Mouse (Mus musculus) hematopoietic stem cell, adult 5-6 weeks (primary cell): ENCODE measurements around the gene Zfp207. TPM values are rescaled to one million over a fixed set of nuclear protein-coding genes. Genes with fewer than 3 reads are reported as not detected.

Experiments
- ATAC-seq, 2 experiments: fragments of 125-278 bp in 1 of 2; replicated peaks in 1 of 2; 2 replicates each; pipeline ENCODE4 v1.8.0; 2016 to 2017; ENCODE audit warnings: inconsistent platforms in 2 of 2, mild to moderate bottlenecking in 2 of 2, moderate number of reproducible peaks in 2 of 2, low read depth in 1 of 2, moderate TSS enrichment in 1 of 2; ENCODE audit not compliant: low FRiP score in 2 of 2, poor library complexity in 2 of 2, severe bottlenecking in 2 of 2, insufficient read depth in 1 of 2, low TSS enrichment in 1 of 2
- total RNA-seq: library from RNA; stranded (forward); fragments of 172-1452, 232-1000 nt; gene quantifications from 2 replicates; pipeline ENCODE4 v1.2.3, GENCODE M21; 2017

Zfp207 gene
- total RNA-seq, 1 experiment from 2014 or later: 239 TPM

DNA sequence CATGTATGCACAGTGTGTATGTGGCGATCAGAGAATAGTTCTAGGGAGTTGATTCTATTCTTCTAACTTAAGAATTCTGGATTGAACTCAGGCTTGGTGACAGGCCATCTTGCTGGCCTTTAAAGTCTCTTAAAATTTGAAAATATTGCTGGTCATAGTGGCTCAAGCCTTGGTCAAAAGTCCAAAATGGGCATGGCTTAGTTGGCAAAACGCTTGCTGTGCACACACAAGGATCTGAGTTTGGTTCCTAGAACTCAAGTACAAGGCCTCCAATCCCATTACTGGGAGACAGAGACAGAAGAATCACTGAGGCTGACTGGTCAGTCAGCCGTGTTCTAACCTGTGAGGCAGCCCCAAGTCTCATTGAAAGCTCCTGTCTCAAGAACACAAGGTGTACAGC lies 63.8 kb downstream of the Zfp207 start:
- ATAC-seq: no peak

DNA sequence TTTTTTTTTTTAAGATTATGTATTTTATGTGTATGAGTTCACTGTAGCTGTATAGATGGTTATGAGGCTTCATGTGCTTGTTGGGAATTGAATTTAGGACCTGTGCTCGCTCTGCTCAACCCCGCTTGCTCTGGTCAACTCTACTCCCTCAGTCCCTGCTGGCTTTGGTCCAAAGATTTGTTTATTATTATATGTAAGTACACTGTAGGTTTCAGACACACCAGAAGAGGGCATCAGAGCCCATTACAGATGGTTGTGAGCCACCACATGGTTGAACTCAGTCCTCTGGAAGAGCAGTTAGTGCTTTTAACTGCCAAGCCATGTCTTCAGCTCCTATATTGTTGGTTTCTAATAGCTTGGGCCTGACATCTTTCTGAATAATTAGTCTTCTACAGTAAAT lies 66.8 kb downstream of the Zfp207 start:
- no peak for ATAC-seq

DNA sequence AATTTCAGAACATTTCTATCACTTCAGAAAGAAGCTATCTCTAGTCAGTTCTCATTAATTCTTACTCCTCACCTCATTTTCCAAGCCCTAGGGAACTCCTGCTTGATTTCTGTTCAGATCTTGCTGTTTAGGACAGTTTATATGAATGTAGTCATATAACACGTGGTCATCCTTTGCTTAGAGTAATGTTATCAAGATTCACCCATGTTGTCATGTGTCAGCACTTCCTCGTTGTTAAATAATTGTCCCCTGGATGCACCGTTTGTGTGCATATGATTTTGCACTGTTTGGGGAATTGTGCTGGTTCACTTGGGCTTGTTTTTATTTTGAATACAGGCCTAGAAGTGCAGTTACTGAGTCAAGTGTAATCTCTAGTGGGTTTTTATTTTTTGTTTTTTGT lies 69.2 kb downstream of the Zfp207 start:
- ATAC-seq: no peak

DNA sequence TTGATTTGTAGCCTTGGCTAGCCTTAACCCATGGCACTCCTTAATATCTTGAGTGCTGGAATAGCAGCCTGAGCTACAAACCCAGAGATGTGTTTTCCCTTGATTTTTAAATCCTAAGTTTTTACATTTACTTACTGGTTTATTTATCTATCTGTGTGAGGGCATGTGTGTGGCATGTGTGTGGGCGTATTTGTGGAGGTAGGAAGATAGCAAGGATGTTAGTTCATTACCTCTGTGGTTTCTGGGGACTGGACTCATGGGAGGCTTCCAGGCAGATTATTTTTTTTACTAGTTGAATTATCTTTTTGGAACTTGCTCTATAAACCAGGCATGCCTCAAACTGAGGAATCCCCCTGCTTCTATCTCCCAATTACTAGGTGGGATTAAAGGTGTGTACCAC lies 70.1 kb downstream of the Zfp207 start:
- ATAC-seq: no peak

Other genes with a start within 250 kb of the Zfp207 start
- 21.8 and 23.0 TPM in 2 replicates for gene Tefm, start 241.1 kb upstream of the Zfp207 start, total RNA-seq
- gene Adap2, start 229.2 kb upstream of the Zfp207 start, total RNA-seq: 0.50 TPM in 1 of 2 replicates, not detected in the other
- gene Rnf135, start 199.4 kb upstream of the Zfp207 start, total RNA-seq: 7.3 and 13.8 TPM in 2 replicates
- gene Rhot1, start 174.3 kb upstream of the Zfp207 start, total RNA-seq: 75.5 and 81.1 TPM in 2 replicates
- 1.1 and 4.3 TPM in 2 replicates for gene Rhbdl3, start 82.4 kb upstream of the Zfp207 start, total RNA-seq
- 15.4 and 16.1 TPM in 2 replicates for gene 5730455P16Rik, start 5.2 kb upstream of the Zfp207 start, total RNA-seq
- gene Psmd11, start 45.3 kb downstream of the Zfp207 start, total RNA-seq: 61.0 and 66.9 TPM in 2 replicates
- gene Cdk5r1, start 93.7 kb downstream of the Zfp207 start, total RNA-seq: 1.1 and 4.3 TPM in 2 replicates